Mouse (Mus musculus) embryonic facial prominence, embryonic 11.5 days (tissue): ENCODE results near the gene Dlx2. TPM values are rescaled to one million over a fixed set of nuclear protein-coding genes. Genes with fewer than 3 reads are reported as not detected.

Experiments
- polyA plus RNA-seq: library from polyadenylated mRNA; unstranded; fragments of >200 nt; fragmentation: Nextera tagmentation; extraction: Ambion mirVana; gene quantifications from 2 replicates; pipeline ENCODE4 v1.2.1, GENCODE M21; 2014

The Dlx2 gene
- polyA plus RNA-seq, 1 experiment from 2014 or later: 20.3 TPM

Other genes starting within 250 kb of the Dlx2 start
- gene Slc25a12, start 179.0 kb downstream of the Dlx2 start, polyA plus RNA-seq: 40.4 and 43.9 TPM in 2 replicates
- gene Hat1, start 157.8 kb downstream of the Dlx2 start, polyA plus RNA-seq: 186 and 205 TPM in 2 replicates
- gene Metap1d, start 93.5 kb downstream of the Dlx2 start, polyA plus RNA-seq: 37.7 and 37.9 TPM in 2 replicates
- gene Dlx1, start 18.6 kb downstream of the Dlx2 start, polyA plus RNA-seq: 53.9 and 76.2 TPM in 2 replicates
- 40.4 and 45.0 TPM in 2 replicates for gene Itga6, start 198.9 kb upstream of the Dlx2 start, polyA plus RNA-seq